Mouse (Mus musculus) G1E (cell line): ENCODE data around the gene Hps4.

Experiments used
- CTCF ChIP-seq: IDR thresholded peaks from 2 replicates; pipeline ENCODE4 v1.5.1; 2012; ENCODE audit warnings: low read depth, low read length, inconsistent platforms, mixed read lengths
- GATA1 ChIP-seq: IDR thresholded peaks from 2 replicates; pipeline ENCODE4 v1.6.1; 2012; ENCODE audit warnings: borderline replicate concordance, low read length, inconsistent platforms, mixed read lengths
- GATA2 ChIP-seq: IDR thresholded peaks from 2 replicates; pipeline ENCODE4 v1.6.1; 2012; ENCODE audit warnings: low read depth, low read length, inconsistent platforms, borderline replicate concordance
- POLR2AphosphoS5 ChIP-seq: IDR thresholded peaks from 2 replicates; pipeline ENCODE4 v1.6.1; 2012; ENCODE audit warnings: low read depth, low read length, inconsistent platforms; ENCODE audit not compliant: insufficient replicate concordance
- TAL1 ChIP-seq: conservative IDR thresholded peaks from 2 replicates; pipeline ENCODE4 v1.6.1; 2012; ENCODE audit warnings: low read depth, low read length, inconsistent platforms, mixed read lengths

GRCm38 (mm10) chr5:112335473-112335872 lies 7.4 kb upstream of the Hps4 start:
- TF ChIP-seq GATA1 (no peak), CTCF (peak; percentile 51; the same call in 1 of the 2 replicates), TAL1 (no peak), GATA2 (no peak), POLR2AphosphoS5 (no peak)
